Mouse (Mus musculus): ENCODE data around the gene Ube2z. TPM values are rescaled to one million over a fixed set of nuclear protein-coding genes. Genes with fewer than 3 reads are reported as not detected.

Gene Ube2z
- 17.8 and 18.8 TPM in 2 replicates for polyA plus RNA-seq (2015; fragmentation: Nextera tagmentation; extraction: Ambion mirVana)

GRCm38 (mm10) chr11:96065215-96065911, at the start of gene Ube2z:
Ube2z (minus strand) TSS chr11:96065388.

GRCm38 (mm10) chr11:96111751-96112150, 46.6 kb upstream of the Ube2z start, which contains the start of gene Calcoco2:
Calcoco2 (minus strand) TSS chr11:96111964.

GRCm38 (mm10) chr11:96075509-96076220, 10.5 kb upstream of the Ube2z start, which contains the start of gene Atp5g1:
Atp5g1 (minus strand) TSS chr11:96075670.

GRCm38 (mm10) chr11:96034596-96035052, 30.6 kb downstream of the Ube2z start, which contains the start of gene Snf8:
Snf8 (plus strand) TSS chr11:96034885.

GRCm38 (mm10) chr11:96005403-96006271, 59.6 kb downstream of the Ube2z start, which contains the start of gene Igf2bp1:
Igf2bp1 (minus strand) TSS chr11:96005940.

Other genes starting within 250 kb of the Ube2z start
- 7.7 and 7.8 TPM in 2 replicates for gene Phospho1, start 240.9 kb downstream of the Ube2z start, polyA plus RNA-seq (2015; fragmentation: Nextera tagmentation; extraction: Ambion mirVana)
- gene Gngt2, start 228.2 kb downstream of the Ube2z start, polyA plus RNA-seq (2015; fragmentation: Nextera tagmentation; extraction: Ambion mirVana) = 19.1 and 19.4 TPM in 2 replicates
- 5.6 and 6.0 TPM in 2 replicates for gene Abi3, start 222.9 kb downstream of the Ube2z start, polyA plus RNA-seq (2015; fragmentation: Nextera tagmentation; extraction: Ambion mirVana)
- gene B4galnt2, start 150.5 kb downstream of the Ube2z start, polyA plus RNA-seq (2015; fragmentation: Nextera tagmentation; extraction: Ambion mirVana) = not detected in 2 replicates
- gene Igf2bp1, start 59.4 kb downstream of the Ube2z start, polyA plus RNA-seq (2015; fragmentation: Nextera tagmentation; extraction: Ambion mirVana) = 5.5 and 6.2 TPM in 2 replicates
- gene Gip, start 40.8 kb downstream of the Ube2z start, polyA plus RNA-seq (2015; fragmentation: Nextera tagmentation; extraction: Ambion mirVana) = not detected in 2 replicates
- 40.6 and 49.3 TPM in 2 replicates for gene Snf8, start 30.5 kb downstream of the Ube2z start, polyA plus RNA-seq (2015; fragmentation: Nextera tagmentation; extraction: Ambion mirVana)
- gene Atp5g1, start 10.3 kb upstream of the Ube2z start, polyA plus RNA-seq (2015; fragmentation: Nextera tagmentation; extraction: Ambion mirVana) = 2,104 and 2,569 TPM in 2 replicates
- not detected in 2 replicates for gene Calcoco2, start 46.6 kb upstream of the Ube2z start, polyA plus RNA-seq (2015; fragmentation: Nextera tagmentation; extraction: Ambion mirVana)
- gene Ttll6, start 68.4 kb upstream of the Ube2z start, polyA plus RNA-seq (2015; fragmentation: Nextera tagmentation; extraction: Ambion mirVana) = not detected in 2 replicates
- not detected in 2 replicates for gene Hoxb13, start 128.9 kb upstream of the Ube2z start, polyA plus RNA-seq (2015; fragmentation: Nextera tagmentation; extraction: Ambion mirVana)
- 0.51 and 0.63 TPM in 2 replicates for gene Hoxb9, start 206.1 kb upstream of the Ube2z start, polyA plus RNA-seq (2015; fragmentation: Nextera tagmentation; extraction: Ambion mirVana)
- 0.12 and 0.32 TPM in 2 replicates for gene Hoxb8, start 216.5 kb upstream of the Ube2z start, polyA plus RNA-seq (2015; fragmentation: Nextera tagmentation; extraction: Ambion mirVana)
- 2.2 and 2.9 TPM in 2 replicates for gene Hoxb7, start 221.2 kb upstream of the Ube2z start, polyA plus RNA-seq (2015; fragmentation: Nextera tagmentation; extraction: Ambion mirVana)
- 0.23 and 0.43 TPM in 2 replicates for gene Hoxb6, start 227.1 kb upstream of the Ube2z start, polyA plus RNA-seq (2015; fragmentation: Nextera tagmentation; extraction: Ambion mirVana)
- gene Hoxb5, start 237.9 kb upstream of the Ube2z start, polyA plus RNA-seq (2015; fragmentation: Nextera tagmentation; extraction: Ambion mirVana) = 0.55 and 0.59 TPM in 2 replicates